In the genomic region with DNA sequence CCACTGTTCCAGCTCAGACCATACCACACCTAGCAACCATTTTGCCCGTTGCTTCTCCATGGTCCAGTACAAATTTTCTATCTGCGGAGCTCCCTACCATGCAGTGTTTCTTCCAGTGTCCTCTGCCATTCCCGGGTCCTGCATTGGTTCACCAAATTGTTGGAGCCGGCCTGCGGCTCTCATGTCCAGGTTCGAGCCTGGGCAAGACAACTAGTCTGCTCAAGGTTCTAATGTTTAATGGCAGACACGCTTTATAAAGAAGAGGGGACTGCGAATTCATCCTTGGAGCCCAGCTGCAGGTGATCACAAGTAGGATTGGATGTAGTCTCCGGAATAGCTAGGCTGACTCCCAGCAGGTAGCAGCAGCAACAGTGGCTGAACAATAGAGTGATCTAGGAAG, we compare ENCODE assay signal across 23 mouse cellular contexts. TPM values are rescaled to one million over a fixed set of nuclear protein-coding genes. Genes with fewer than 3 reads are reported as not detected.
DNase-seq lines count a peak whose midpoint lies in the region; ATAC-seq and TF ChIP-seq lines count a peak whose summit lies in the region.
"Had no signal": no experiment of that assay in that cellular context is flagged by ENCODE, and none has a peak within 500 bp of the region (broad histone marks: within the 10 kb centered on the region; RNA-seq: fewer than 3 reads in every experiment).

No protein-coding gene starts in this region.

- DNase-seq in ES-E14 (ENCODE audit: low read depth, low spot score): no peak
- peak; percentile 65 for DNase-seq in ZHBTc4 (ENCODE audit: low read depth, low spot score)
- DNase-seq in forebrain, embryonic 10.5 days (ENCODE audit: extremely low spot score, low spot score): no peak
- DNase-seq: adrenal gland, adult 2 months; adrenal gland, postnatal 10 days; adrenal gland, postnatal 25 days; cerebellum, adult 11-12 months; cerebellum, adult 2 months; cerebellum, adult 9-10 months; cerebellum, postnatal 10 days; cerebellum, postnatal 25 days had no signal

- no peak for TF ChIP-seq CTCF in E14TG2a.4 (conservative IDR thresholded peaks at IDR 0.05; ENCODE audit: low read length)
- TF ChIP-seq CTCF in ES-Bruce4 (IDR thresholded peaks at IDR 0.05; ENCODE audit: low read depth, low read length): no peak

- 69% methylated on average over 9 of the region's 9 CpGs for WGBS in hindbrain, embryonic 16.5 days
- 70% methylated on average over 9 of the region's 9 CpGs for WGBS in forebrain, embryonic 10.5 days

- peaks cover 12% of the 10 kb centered on the region for H3K4me1 ChIP-seq in E14TG2a.4 (replicated peaks; ENCODE audit: low read depth, low read length)
- H3K4me1 ChIP-seq in ES-Bruce4 (ENCODE audit: control insufficient read depth, insufficient read depth, low read length): no peaks in the 10 kb centered on the region
- H3K4me1 ChIP-seq in ES-E14 (ENCODE audit: control insufficient read depth in 2 of 2, insufficient read depth in 2 of 2, low read length in 2 of 2, poor library complexity in 1 of 2): peaks cover 1 to 3% of the 10 kb centered on the region in 2 experiments; a peak in 1 of 4 replicates
- no peaks in the 10 kb centered on the region for H3K4me1 ChIP-seq in hindbrain, embryonic 16.5 days (ENCODE audit: control insufficient read depth, insufficient read depth, low read depth, low read length)
- no peaks in the 10 kb centered on the region for H3K4me1 ChIP-seq in forebrain, embryonic 10.5 days
- H3K4me1 ChIP-seq: embryonic facial prominence, embryonic 10.5 days; embryonic facial prominence, embryonic 12.5 days; forebrain, embryonic 12.5 days had no signal

- peaks cover 31% of the 10 kb centered on the region for H3K9me3 ChIP-seq in E14TG2a.4 (ENCODE audit: low read length)
- H3K9me3 ChIP-seq in ES-Bruce4 (replicated peaks; ENCODE audit: control insufficient read depth, insufficient read depth, low read length, poor library complexity, severe bottlenecking): peaks cover 26% of the 10 kb centered on the region
- H3K9me3 ChIP-seq in ES-E14 (ENCODE audit: control insufficient read depth, insufficient read depth, low read depth, low read length): no peaks in the 10 kb centered on the region
- peaks cover 8% of the 10 kb centered on the region for H3K9me3 ChIP-seq in hindbrain, embryonic 16.5 days (ENCODE audit: control insufficient read depth, low read length)
- H3K9me3 ChIP-seq in forebrain, embryonic 10.5 days: peaks cover 21% of the 10 kb centered on the region

- H3K27me3 ChIP-seq in E14TG2a.4 (ENCODE audit: insufficient read depth, low read length) (no peaks in the 10 kb centered on the region), ES-Bruce4 (ENCODE audit: control insufficient read depth, insufficient read depth, low read length, poor library complexity, severe bottlenecking) (no peaks in the 10 kb centered on the region)
- no peaks in the 10 kb centered on the region for H3K27me3 ChIP-seq in hindbrain, embryonic 16.5 days (replicated peaks; ENCODE audit: control insufficient read depth, insufficient read depth, low read length)
- no peaks in the 10 kb centered on the region for H3K27me3 ChIP-seq in forebrain, embryonic 10.5 days (ENCODE audit: poor library complexity, severe bottlenecking)
- H3K27me3 ChIP-seq: embryonic facial prominence, embryonic 12.5 days; forebrain, embryonic 12.5 days had no signal

- no peak overlapping the region for H3K4me2 ChIP-seq in hindbrain, embryonic 16.5 days (ENCODE audit: low read length)
- H3K4me2 ChIP-seq: embryonic facial prominence, embryonic 12.5 days; forebrain, embryonic 12.5 days had no signal

- in situ Hi-C loops in ES-E14 (cut with MboI; ENCODE audit: low sequenced_read_pairs in 2 of 2, unreplicated experiment in 2 of 2): no loop called here

- TF ChIP-seq EP300 in ES-Bruce4 (IDR thresholded peaks at IDR 0.05; ENCODE audit: insufficient read depth, low read depth, low read length): no peak

- peak overlapping the region; percentile 45 for H3K27ac ChIP-seq in ES-Bruce4 (ENCODE audit: insufficient read depth, low read length)
- H3K27ac ChIP-seq in ES-E14 (ENCODE audit: insufficient read depth, low read depth, low read length, poor library complexity, severe bottlenecking): peak overlapping the region; percentile 98
- H3K27ac ChIP-seq in hindbrain, embryonic 16.5 days (ENCODE audit: low read depth, low read length): no peak overlapping the region
- no peak overlapping the region for H3K27ac ChIP-seq in forebrain, embryonic 10.5 days
- H3K27ac ChIP-seq: embryonic facial prominence, embryonic 10.5 days; embryonic facial prominence, embryonic 12.5 days; forebrain, embryonic 12.5 days had no signal

- H3K36me3 ChIP-seq in E14TG2a.4 (ENCODE audit: insufficient read depth, low read length) (peaks cover 16% of the 10 kb centered on the region), ES-Bruce4 (ENCODE audit: control insufficient read depth, insufficient read depth, low read length, poor library complexity, severe bottlenecking) (no peaks in the 10 kb centered on the region), ES-E14 (ENCODE audit: control insufficient read depth, insufficient read depth, low read length, poor library complexity, severe bottlenecking) (peaks cover 3% of the 10 kb centered on the region; the same call in 1 of the 2 replicates)
- H3K36me3 ChIP-seq in hindbrain, embryonic 16.5 days (ENCODE audit: control insufficient read depth, insufficient read depth, low read length): no peaks in the 10 kb centered on the region
- H3K36me3 ChIP-seq in forebrain, embryonic 10.5 days (replicated peaks): no peaks in the 10 kb centered on the region
- H3K36me3 ChIP-seq: embryonic facial prominence, embryonic 10.5 days; embryonic facial prominence, embryonic 12.5 days; forebrain, embryonic 12.5 days had no signal

- ATAC-seq in cerebellum, adult (ENCODE audit: insufficient number of reproducible peaks, low FRiP score, low TSS enrichment): no peak
- no peak for ATAC-seq in hindbrain, embryonic 16.5 days
- ATAC-seq: forebrain, embryonic 14.5 days; forebrain, embryonic 16.5 days had no signal

- H3K4me3 ChIP-seq in E14TG2a.4 (replicated peaks; ENCODE audit: low read length) (peak overlapping the region; percentile 80), ES-Bruce4 (ENCODE audit: low read depth, low read length) (peak overlapping the region; percentile 72), ES-E14 (ENCODE audit: insufficient read depth in 1 of 2, low read depth in 1 of 2, low read length in 2 of 2, poor library complexity in 1 of 2, severe bottlenecking in 1 of 2) (peak overlapping the region; percentile 79 to 91)
- H3K4me3 ChIP-seq in hindbrain, embryonic 16.5 days (ENCODE audit: low read length): no peak overlapping the region
- no peak overlapping the region for H3K4me3 ChIP-seq in forebrain, embryonic 10.5 days
- H3K4me3 ChIP-seq: embryonic facial prominence, embryonic 10.5 days; embryonic facial prominence, embryonic 12.5 days; forebrain, embryonic 12.5 days had no signal

- TF ChIP-seq POLR2A in ES-Bruce4 (IDR thresholded peaks at IDR 0.05; ENCODE audit: insufficient read depth, low read length): no peak

- H3K9ac ChIP-seq in ES-Bruce4 (ENCODE audit: low read depth, poor library complexity, severe bottlenecking) (peak overlapping the region; percentile 18; the same call in 1 of the 2 replicates), ES-E14 (ENCODE audit: insufficient read depth, low read depth, low read length, poor library complexity, severe bottlenecking) (peak overlapping the region; percentile 87)
- no peak overlapping the region for H3K9ac ChIP-seq in hindbrain, embryonic 16.5 days (ENCODE audit: low read depth, low read length)
- H3K9ac ChIP-seq: embryonic facial prominence, embryonic 12.5 days; forebrain, embryonic 12.5 days had no signal

TF ChIP-seq in ES-E14, 5 proteins besides CTCF, POLR2A, EP300 and RAD21:
- TF ChIP-seq HCFC1 (IDR thresholded peaks at IDR 0.05; ENCODE audit: borderline replicate concordance, insufficient read depth, low read length): no peak
- no peak for TF ChIP-seq ZC3H11A (IDR thresholded peaks at IDR 0.05; ENCODE audit: borderline replicate concordance, low read depth, low read length)
- no peak for TF ChIP-seq MAFK (IDR thresholded peaks at IDR 0.05; ENCODE audit: insufficient read depth, low read depth, low read length)
- no peak for TF ChIP-seq CHD2 (IDR thresholded peaks at IDR 0.05; ENCODE audit: low read depth, low read length)

RNA-seq across cellular contexts. Expression of gene Slco1b2, which starts 28.4 kb away (rescaled TPM):
- not detected in 2 replicates for polyA plus RNA-seq in ES-Bruce4 (2011; ENCODE audit: insufficient read depth, insufficient read length, low read depth, missing spikeins)
- total RNA-seq in ES-E14 (2012; rRNA removed): 0.18 and 0.21 TPM in 2 replicates
- polyA plus RNA-seq in hindbrain, embryonic 16.5 days (2015; fragmentation: Nextera tagmentation; extraction: Ambion mirVana): not detected in 2 replicates
- not detected in 2 replicates for polyA plus RNA-seq in forebrain, embryonic 10.5 days (2016; fragmentation: Nextera tagmentation; extraction: Ambion mirVana)
- total RNA-seq: adrenal gland, postnatal 25 days; MEL had no signal
- polyA plus RNA-seq: adrenal gland, adult 2 months; C2C12; embryonic facial prominence, embryonic 10.5 days; embryonic facial prominence, embryonic 12.5 days; embryonic facial prominence, embryonic 14.5 days; forebrain, embryonic 12.5 days; forebrain, embryonic 14.5 days; forebrain, embryonic 16.5 days had no signal

Comparison
In these comparisons a context has a peak if more than half of its experiments do, and no peak if none do; other contexts are left out.
1. H3K4me3 ChIP-seq: peak in E14TG2a.4 (single experiment), ES-Bruce4 (single experiment) and ES-E14 (2 of 2); none in hindbrain, embryonic 16.5 days (single experiment) and forebrain, embryonic 10.5 days (single experiment).
2. H3K27ac ChIP-seq: peak in ES-Bruce4 (single experiment) and ES-E14 (single experiment); none in hindbrain, embryonic 16.5 days (single experiment) and forebrain, embryonic 10.5 days (single experiment).